Mouse (Mus musculus): Measurements from ENCODE around the gene Dhx40.
"Not testable (repeated sequence)": the region's sequence is repeated elsewhere in the genome, so short reads cannot be mapped to it uniquely, and the experiment has no call there.

Gene Dhx40

GRCm38 (mm10) chr11:86819536-86819935, 12.0 kb upstream of the Dhx40 start:
- in situ Hi-C loops (cut with MboI, MseI) = loop anchor here (10.0 kb wide), 1 partner anchor 935 kb away; no protein-coding TSS in a partner anchor

- in situ Hi-C loops (cut with MboI, MseI) = loop anchor here (10.0 kb wide), 1 partner anchor 936 kb away; no protein-coding TSS in a partner anchor
Observed at GRCm38 (mm10) chr11:86818928-86819327, 11.4 kb upstream of the Dhx40 start.

GRCm38 (mm10) chr11:86816288-86816687, 8.7 kb upstream of the Dhx40 start:
- in situ Hi-C loops (cut with MboI, MseI) = loop anchor here (10.0 kb wide), 1 partner anchor 939 kb away; no protein-coding TSS in a partner anchor

GRCm38 (mm10) chr11:86814481-86814880, 6.9 kb upstream of the Dhx40 start:
- in situ Hi-C loops (cut with MboI, MseI) = loop anchor here (10.0 kb wide), 1 partner anchor 940 kb away; no protein-coding TSS in a partner anchor

- in situ Hi-C loops (cut with MboI, MseI) = loop anchor here (10.0 kb wide), 1 partner anchor 942 kb away; no protein-coding TSS in a partner anchor
Observed at GRCm38 (mm10) chr11:86813256-86813655, 5.7 kb upstream of the Dhx40 start.

GRCm38 (mm10) chr11:86811326-86811630, 3.7 kb upstream of the Dhx40 start:
- in situ Hi-C loops (cut with MboI, MseI) = loop anchor here (10.0 kb wide), 1 partner anchor 944 kb away; no protein-coding TSS in a partner anchor

GRCm38 (mm10) chr11:86810572-86811325, 3.2 kb upstream of the Dhx40 start:
- in situ Hi-C loops (cut with MboI, MseI) = loop anchor here (10.0 kb wide), 1 partner anchor 944 kb away; no protein-coding TSS in a partner anchor

- in situ Hi-C loops (cut with MboI, MseI) = loop anchor here (10.0 kb wide), 1 partner anchor 945 kb away; no protein-coding TSS in a partner anchor
Observed at GRCm38 (mm10) chr11:86809828-86810227, 2.3 kb upstream of the Dhx40 start.

- in situ Hi-C loops (cut with MboI, MseI) = no loop called here
Observed at GRCm38 (mm10) chr11:86807001-86807477, 507 bp downstream of the Dhx40 start.

GRCm38 (mm10) chr11:86794161-86794560, 13.4 kb downstream of the Dhx40 start:
- in situ Hi-C loops (cut with MboI, MseI) = no loop called here

GRCm38 (mm10) chr11:86787436-86787835, 20.1 kb downstream of the Dhx40 start:
- in situ Hi-C loops (cut with MboI, MseI) = not testable (repeated sequence)

- in situ Hi-C loops (cut with MboI, MseI) = no loop called here
Observed at GRCm38 (mm10) chr11:86785767-86786166, 21.8 kb downstream of the Dhx40 start.

- in situ Hi-C loops (cut with MboI, MseI) = no loop called here
Observed at GRCm38 (mm10) chr11:86769884-86770283, 37.7 kb downstream of the Dhx40 start.

- in situ Hi-C loops (cut with MboI, MseI) = no loop called here
Observed at GRCm38 (mm10) chr11:86764501-86764900, 43.0 kb downstream of the Dhx40 start.

GRCm38 (mm10) chr11:86763127-86763526, 44.4 kb downstream of the Dhx40 start:
- in situ Hi-C loops (cut with MboI, MseI) = not testable (repeated sequence)

- in situ Hi-C loops (cut with MboI, MseI) = no loop called here
Observed at GRCm38 (mm10) chr11:86760357-86760756, 47.2 kb downstream of the Dhx40 start.

- in situ Hi-C loops (cut with MboI, MseI) = no loop called here
Observed at GRCm38 (mm10) chr11:86759886-86760285, 47.7 kb downstream of the Dhx40 start.

GRCm38 (mm10) chr11:86759226-86759625, 48.3 kb downstream of the Dhx40 start:
- in situ Hi-C loops (cut with MboI, MseI) = no loop called here

GRCm38 (mm10) chr11:86758559-86758958, 49.0 kb downstream of the Dhx40 start:
- in situ Hi-C loops (cut with MboI, MseI) = no loop called here

GRCm38 (mm10) chr11:86757480-86758371, 49.8 kb downstream of the Dhx40 start, which contains the start of gene Cltc:
Gene Cltc, minus strand, starts transcription at chr11:86757565.
- in situ Hi-C loops (cut with MboI, MseI) = no loop called here

- in situ Hi-C loops (cut with MboI, MseI) = no loop called here
Observed at GRCm38 (mm10) chr11:86757142-86757479, 50.4 kb downstream of the Dhx40 start.

All from T-helper 1 cell (primary cell).